Mouse (Mus musculus) G1E (cell line): Measurements from ENCODE around the gene Ifitm6.

ENCODE experiments used
- CTCF ChIP-seq: IDR thresholded peaks from 2 replicates; pipeline ENCODE4 v1.5.1; 2012; ENCODE audit warnings: low read depth, low read length, inconsistent platforms, mixed read lengths
- GATA1 ChIP-seq: IDR thresholded peaks from 2 replicates; pipeline ENCODE4 v1.6.1; 2012; ENCODE audit warnings: borderline replicate concordance, low read length, inconsistent platforms, mixed read lengths
- GATA2 ChIP-seq: IDR thresholded peaks from 2 replicates; pipeline ENCODE4 v1.6.1; 2012; ENCODE audit warnings: low read depth, low read length, inconsistent platforms, borderline replicate concordance
- POLR2AphosphoS5 ChIP-seq: IDR thresholded peaks from 2 replicates; pipeline ENCODE4 v1.6.1; 2012; ENCODE audit warnings: low read depth, low read length, inconsistent platforms; ENCODE audit not compliant: insufficient replicate concordance
- TAL1 ChIP-seq: conservative IDR thresholded peaks from 2 replicates; pipeline ENCODE4 v1.6.1; 2012; ENCODE audit warnings: low read depth, low read length, inconsistent platforms, mixed read lengths

DNA sequence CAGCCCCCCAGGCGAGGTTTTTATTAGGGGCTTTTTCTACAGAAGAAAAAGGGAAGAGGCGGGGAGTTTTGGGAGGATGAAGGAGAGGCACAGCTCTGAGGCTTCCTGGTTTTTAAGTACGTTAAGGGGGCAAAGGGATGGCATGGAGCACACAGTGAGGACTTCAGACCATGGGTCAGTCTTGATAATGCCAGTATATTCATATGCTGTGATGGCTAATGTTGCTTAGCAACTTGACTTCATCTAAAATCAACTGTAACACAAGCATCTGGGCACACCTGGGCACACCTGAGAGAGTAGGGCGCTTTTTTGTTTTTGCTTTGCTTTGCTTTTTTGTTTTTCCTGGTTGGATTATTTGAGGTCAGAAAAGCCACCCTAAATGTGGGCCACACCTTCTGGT, 50.8 kb downstream of the Ifitm6 start, which contains the start of gene Ifitm1:
- TF ChIP-seq CTCF (no peak), GATA1 (no peak), TAL1 (no peak), POLR2AphosphoS5 (no peak), GATA2 (no peak)
